Mouse (Mus musculus) testis, adult 2 months (tissue): ENCODE data around the gene 6030408B16Rik.

Source experiments
- CTCF ChIP-seq: fragments of 200-500 bp; IDR thresholded peaks from 2 replicates; pipeline ENCODE4 v1.5.1; 2012; ENCODE audit warnings: low read depth, mild to moderate bottlenecking, inconsistent platforms, low read length, moderate library complexity; ENCODE audit not compliant: control insufficient read depth, insufficient read depth, insufficient replicate concordance
- POLR2A ChIP-seq: fragments of 200-500 bp; IDR thresholded peaks from 2 replicates; pipeline ENCODE4 v1.6.1; 2012; ENCODE audit warnings: low read depth, mild to moderate bottlenecking, inconsistent platforms, low read length, moderate library complexity; ENCODE audit not compliant: control insufficient read depth

GRCm38 (mm10) chr15:101267053-101268032, 25.7 kb upstream of the 6030408B16Rik start:
- TF ChIP-seq CTCF, result no peak
- TF ChIP-seq POLR2A, result no peak
